Mouse (Mus musculus): ENCODE results near the gene Hsf2bp. TPM values are rescaled to one million over a fixed set of nuclear protein-coding genes. Genes with fewer than 3 reads are reported as not detected.

Gene Hsf2bp
- total and polyA plus RNA-seq, 3 experiments, result 0.34 to 1.0 (median 0.75) TPM

- no peaks in the 10 kb centered on the region for H3K36me3 ChIP-seq (replicated peaks in 1 of 2; ENCODE audit: control insufficient read depth in 1 of 2, insufficient read depth in 1 of 2, low read length in 1 of 2)
- H3K9me3 ChIP-seq (replicated peaks; ENCODE audit: low read length), result peaks cover 2% of the 10 kb centered on the region
- H3K4me1 ChIP-seq (ENCODE audit: control insufficient read depth in 1 of 2, insufficient read depth in 2 of 2), result peaks cover 3 to 38% of the 10 kb centered on the region in 2 experiments; a peak in 3 of 4 replicates
- dilution Hi-C loops (cut with MboI; ENCODE audit: extremely low pct_ligation_motif_present, extremely low pct_unique_long_range_greater_than_20kb, low sequenced_read_pairs) (no loop called here), in situ Hi-C loops (cut with MboI; ENCODE audit: low pct_ligation_motif_present, low pct_unique_long_range_greater_than_20kb, low sequenced_read_pairs) (no loop called here)
- H3K79me2 ChIP-seq (replicated peaks; ENCODE audit: control insufficient read depth, extremely low read depth, insufficient read depth, poor library complexity, severe bottlenecking), result no peaks in the 10 kb centered on the region
- H3K4me2 ChIP-seq (ENCODE audit: insufficient read depth, low read depth, poor library complexity, severe bottlenecking), result no peak overlapping the region
- no peak overlapping the region for H3K9ac ChIP-seq (ENCODE audit: insufficient read depth, low read depth)
- H3K27me3 ChIP-seq (replicated peaks), result no peaks in the 10 kb centered on the region
- no peak for TF ChIP-seq MXI1 (IDR thresholded peaks at IDR 0.05; ENCODE audit: low read depth, low read length)
- H3K4me3 ChIP-seq (replicated peaks in 1 of 3; ENCODE audit: low read depth in 2 of 3, low read length in 2 of 3, poor library complexity in 1 of 3), result no peak overlapping the region
- no peak for DNase-seq (ENCODE audit: extremely low read depth)
- no peak overlapping the region for H3K27ac ChIP-seq (ENCODE audit: insufficient read depth, low read depth)
Measured at GRCm38 (mm10) chr17:32011694-32012093, 24.5 kb downstream of the Hsf2bp start.

DNA sequence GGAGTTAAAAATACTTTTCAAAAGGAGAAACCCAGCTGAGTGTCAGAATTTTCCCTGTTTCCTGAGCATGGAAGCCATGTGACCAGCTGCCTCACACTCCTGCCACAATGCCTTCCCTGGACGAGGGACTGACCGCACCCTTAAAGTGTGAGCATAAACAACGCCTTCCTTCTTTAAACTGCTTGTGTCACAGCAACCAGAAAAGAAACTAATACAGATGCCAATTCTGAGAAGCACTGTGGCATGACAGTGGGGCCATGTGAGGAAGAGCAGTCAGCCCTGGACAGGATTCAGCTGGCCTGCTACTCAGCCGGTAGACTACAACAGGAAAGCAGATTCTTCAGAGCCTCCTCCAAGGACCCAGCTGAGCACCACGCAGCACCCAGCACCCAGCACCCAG lies 29.3 kb downstream of the Hsf2bp start:
- H3K4me1 ChIP-seq (ENCODE audit: control insufficient read depth in 1 of 2, insufficient read depth in 2 of 2), result peaks cover 3 to 22% of the 10 kb centered on the region in 2 experiments; a peak in 3 of 4 replicates
- no peak overlapping the region for H3K4me2 ChIP-seq (ENCODE audit: insufficient read depth, low read depth, poor library complexity, severe bottlenecking)
- no peak overlapping the region for H3K27ac ChIP-seq (ENCODE audit: insufficient read depth, low read depth)
- no peaks in the 10 kb centered on the region for H3K27me3 ChIP-seq (replicated peaks)
- no peak overlapping the region for H3K4me3 ChIP-seq (replicated peaks in 1 of 3; ENCODE audit: low read depth in 2 of 3, low read length in 2 of 3, poor library complexity in 1 of 3)
- dilution Hi-C loops (cut with MboI; ENCODE audit: extremely low pct_ligation_motif_present, extremely low pct_unique_long_range_greater_than_20kb, low sequenced_read_pairs) (no loop called here), in situ Hi-C loops (cut with MboI; ENCODE audit: low pct_ligation_motif_present, low pct_unique_long_range_greater_than_20kb, low sequenced_read_pairs) (no loop called here)
- H3K9ac ChIP-seq (ENCODE audit: insufficient read depth, low read depth), result no peak overlapping the region
- TF ChIP-seq POLR2A (IDR thresholded peaks at IDR 0.05; ENCODE audit: low read depth, low read length) (no peak), ETS1 (conservative IDR thresholded peaks at IDR 0.05; ENCODE audit: low read depth, low read length) (0 out of 2 replicates have a peak, but pooled peaks have one; percentile 10), CTCF (conservative IDR thresholded peaks at IDR 0.05 in 1 of 2, IDR thresholded peaks at IDR 0.05 in 1 of 2; ENCODE audit: low read depth in 2 of 2, low read length in 2 of 2) (no peak)
- no peaks in the 10 kb centered on the region for H3K36me3 ChIP-seq (replicated peaks in 1 of 2; ENCODE audit: control insufficient read depth in 1 of 2, insufficient read depth in 1 of 2, low read length in 1 of 2)
- H3K9me3 ChIP-seq (replicated peaks; ENCODE audit: low read length), result peaks cover 14% of the 10 kb centered on the region
- DNase-seq (ENCODE audit: extremely low read depth), result no peak
- no peaks in the 10 kb centered on the region for H3K79me2 ChIP-seq (replicated peaks; ENCODE audit: control insufficient read depth, extremely low read depth, insufficient read depth, poor library complexity, severe bottlenecking)

GRCm38 (mm10) chr17:32003251-32003650 lies 32.9 kb downstream of the Hsf2bp start:
- Histone ChIP-seq H3K9ac (ENCODE audit: insufficient read depth, low read depth) (no peak overlapping the region), H3K27me3 (replicated peaks) (no peaks in the 10 kb centered on the region), H3K9me3 (replicated peaks; ENCODE audit: low read length) (peaks cover 11% of the 10 kb centered on the region), H3K4me3 (replicated peaks in 1 of 3; ENCODE audit: low read depth in 2 of 3, low read length in 2 of 3, poor library complexity in 1 of 3) (no peak overlapping the region), H3K4me1 (ENCODE audit: control insufficient read depth in 1 of 2, insufficient read depth in 2 of 2) (peaks cover 0 to 17% of the 10 kb centered on the region in 2 experiments; a peak in 2 of 4 replicates), H3K79me2 (replicated peaks; ENCODE audit: control insufficient read depth, extremely low read depth, insufficient read depth, poor library complexity, severe bottlenecking) (no peaks in the 10 kb centered on the region), H3K27ac (ENCODE audit: insufficient read depth, low read depth) (no peak overlapping the region), H3K36me3 (replicated peaks in 1 of 2; ENCODE audit: control insufficient read depth in 1 of 2, insufficient read depth in 1 of 2, low read length in 1 of 2) (no peaks in the 10 kb centered on the region), H3K4me2 (ENCODE audit: insufficient read depth, low read depth, poor library complexity, severe bottlenecking) (no peak overlapping the region)
- in situ Hi-C loops (cut with MboI; ENCODE audit: low pct_ligation_motif_present, low pct_unique_long_range_greater_than_20kb, low sequenced_read_pairs) (no loop called here), dilution Hi-C loops (cut with MboI; ENCODE audit: extremely low pct_ligation_motif_present, extremely low pct_unique_long_range_greater_than_20kb, low sequenced_read_pairs) (no loop called here)
- no peak for TF ChIP-seq KAT2A (IDR thresholded peaks at IDR 0.05; ENCODE audit: insufficient replicate concordance, low read length)
- TF ChIP-seq CHD1 (IDR thresholded peaks at IDR 0.05; ENCODE audit: low read depth, low read length), result no peak
- TF ChIP-seq IRF4 (IDR thresholded peaks at IDR 0.05; ENCODE audit: low read depth, low read length), result no peak
- TF ChIP-seq NELFE (IDR thresholded peaks at IDR 0.05; ENCODE audit: low read depth, low read length), result no peak
- no peak for TF ChIP-seq JUND (conservative IDR thresholded peaks at IDR 0.05; ENCODE audit: low read depth, low read length)
- TF ChIP-seq ELF1 (IDR thresholded peaks at IDR 0.05; ENCODE audit: low read depth, low read length), result no peak
- TF ChIP-seq ZC3H11A (IDR thresholded peaks at IDR 0.05; ENCODE audit: low read depth, low read length), result no peak
- TF ChIP-seq JUN (IDR thresholded peaks at IDR 0.05; ENCODE audit: insufficient read depth, low read depth, low read length), result no peak
- TF ChIP-seq MAZ (IDR thresholded peaks at IDR 0.05; ENCODE audit: low read depth, low read length), result no peak
- TF ChIP-seq HCFC1 (IDR thresholded peaks at IDR 0.05; ENCODE audit: low read depth, low read length), result no peak
- TF ChIP-seq SMC3 (IDR thresholded peaks at IDR 0.05; ENCODE audit: low read depth, low read length), result no peak
- no peak for TF ChIP-seq TBP (conservative IDR thresholded peaks at IDR 0.05; ENCODE audit: low read depth, low read length)
- no peak for TF ChIP-seq POLR2A (IDR thresholded peaks at IDR 0.05; ENCODE audit: low read depth, low read length)
- TF ChIP-seq MEF2A (IDR thresholded peaks at IDR 0.05; ENCODE audit: borderline replicate concordance, low read depth, low read length), result no peak
- TF ChIP-seq ETS1 (conservative IDR thresholded peaks at IDR 0.05; ENCODE audit: low read depth, low read length), result no peak
- TF ChIP-seq EP300 (IDR thresholded peaks at IDR 0.05; ENCODE audit: low read length), result no peak
- DNase-seq (ENCODE audit: extremely low read depth), result no peak

All from CH12.LX (cell line).